Mouse (Mus musculus) liver, embryonic 14.5 days (tissue): ENCODE measurements around the gene Ccdc77. TPM values are rescaled to one million over a fixed set of nuclear protein-coding genes. Genes with fewer than 3 reads are reported as not detected.

Experiments
- ATAC-seq: fragments of 200-750 bp; cut with Nextera tagmentation; 2 replicates; pipeline ENCODE4 v1.8.0; 2017; ENCODE audit warnings: moderate number of reproducible peaks, mild to moderate bottlenecking, moderate library complexity; ENCODE audit not compliant: insufficient read depth
- DNase-seq, 3 experiments: peaks; one replicate each; pipeline ENCODE4 v3.0.0-alpha.2; 2012 to 2013; ENCODE audit warnings: low read depth in 3 of 3, low spot score in 3 of 3
- H3K27ac ChIP-seq: fragments of 300-500 bp; sonication (generic); 2 replicates; pipeline ENCODE4 v1.5.1; 2014; ENCODE audit warnings: moderate library complexity, mild to moderate bottlenecking, control low read depth, inconsistent platforms
- H3K27me3 ChIP-seq: fragments of 300-500 bp; sonication (generic); 2 replicates; pipeline ENCODE4 v1.6.1; 2014; ENCODE audit warnings: mild to moderate bottlenecking, low read length, moderate library complexity; ENCODE audit not compliant: control insufficient read depth, insufficient read depth
- H3K36me3 ChIP-seq: fragments of 300-500 bp; sonication (generic); replicated peaks from 2 replicates; pipeline ENCODE4 v1.6.1; 2014; ENCODE audit warnings: low read depth; ENCODE audit not compliant: control insufficient read depth, insufficient read depth
- H3K4me1 ChIP-seq, 2 experiments: fragments of 200-500 bp in 1 of 2; fragments of 300-500 bp in 1 of 2; sonication (generic) in 1 of 2; replicated peaks; 2 replicates each; pipeline ENCODE4 v1.6.1; 2012 to 2014; ENCODE audit warnings: antibody characterized with exemption in 1 of 2, inconsistent platforms in 1 of 2, low read length in 1 of 2; ENCODE audit not compliant: control insufficient read depth in 2 of 2, insufficient read depth in 2 of 2
- H3K4me2 ChIP-seq: fragments of 300-500 bp; sonication (generic); 2 replicates; pipeline ENCODE4 v1.6.1; 2014; ENCODE audit warnings: low read depth, mild to moderate bottlenecking, control low read depth, moderate library complexity
- H3K4me3 ChIP-seq, 2 experiments: fragments of 200-500 bp in 1 of 2; fragments of 300-500 bp in 1 of 2; sonication (generic) in 1 of 2; 2 replicates each; pipeline ENCODE4 v1.5.1; 2012 to 2014; ENCODE audit warnings: low read depth in 2 of 2, low read length in 2 of 2, mild to moderate bottlenecking in 2 of 2, control low read depth in 1 of 2, inconsistent platforms in 1 of 2, moderate library complexity in 1 of 2; ENCODE audit not compliant: insufficient read depth in 1 of 2
- H3K9ac ChIP-seq: fragments of 300-500 bp; sonication (generic); replicated peaks from 2 replicates; pipeline ENCODE4 v1.6.1; 2014; ENCODE audit warnings: mild to moderate bottlenecking, control low read depth, moderate library complexity
- H3K9me3 ChIP-seq: fragments of 300-500 bp; sonication (generic); 2 replicates; pipeline ENCODE4 v1.6.1; 2016; ENCODE audit warnings: low read length, mixed read lengths; ENCODE audit not compliant: control insufficient read depth
- CTCF ChIP-seq: IDR thresholded peaks from 2 replicates; pipeline ENCODE4 v1.5.1; 2016; ENCODE audit warnings: antibody characterized with exemption, low read depth, control low read depth
- EP300 ChIP-seq: IDR thresholded peaks from 2 replicates; pipeline ENCODE4 v1.6.1; 2016; ENCODE audit warnings: antibody characterized with exemption, low read depth
- WGBS: fragments of 180-500 bp; shearing (Covaris S2); extraction: QIAGEN DNeasy Blood & Tissue Kit; methylation state at CpG from one replicate; pipeline ENCODE4 v1.1.7; 2014; ENCODE audit not compliant: insufficient replicate concordance; 5-methylcytosine and 5-hydroxymethylcytosine counted together
- polyA plus RNA-seq, 2 experiments: library from polyadenylated mRNA; depleted of rRNA in 1 of 2; stranded (reverse) in 1 of 2; unstranded in 1 of 2; fragments of >200 nt; fragmentation: Nextera tagmentation in 1 of 2; extraction: Ambion mirVana in 1 of 2; gene quantifications; 2 replicates each; pipeline versions ENCODE4 v1.2.1 to v1.2.3; 2012 to 2014

Ccdc77 gene
- polyA plus RNA-seq, 2 experiments, result 11.4 to 14.1 TPM

- ATAC-seq (no peak), DNase-seq (no peak)
- Histone ChIP-seq H3K27me3 (no peaks in the 10 kb centered on the region), H3K9me3 (no peaks in the 10 kb centered on the region), H3K4me1 (no peaks in the 10 kb centered on the region), H3K36me3 (no peaks in the 10 kb centered on the region), H3K4me2 (no peak overlapping the region), H3K9ac (no peak overlapping the region), H3K4me3 (no peak overlapping the region), H3K27ac (no peak overlapping the region)
- no peak for TF ChIP-seq EP300
- no peak for TF ChIP-seq CTCF
- WGBS, result 20% methylated on average over 5 of the region's 5 CpGs
Observed at GRCm38 (mm10) chr6:120312443-120312842, 51.7 kb downstream of the Ccdc77 start.

DNA sequence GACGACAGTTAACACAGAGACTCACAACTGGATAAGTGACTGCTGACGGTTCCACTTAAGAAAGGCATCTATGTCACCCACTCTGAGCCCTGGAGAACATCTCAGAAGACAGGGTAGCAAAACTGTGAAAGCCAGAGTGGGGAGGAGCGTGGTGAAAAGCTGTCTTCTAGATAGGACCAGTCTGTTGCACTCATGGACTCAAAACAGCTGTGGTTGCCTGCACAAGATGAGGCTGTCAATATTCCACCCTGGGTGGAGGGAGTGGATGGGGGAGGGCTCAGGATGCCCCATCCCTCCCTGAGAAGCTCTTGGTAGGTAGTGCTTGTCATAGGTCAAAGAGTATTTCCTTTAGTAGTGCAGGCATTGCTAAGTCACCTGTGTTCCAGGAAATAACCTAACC is 54.4 kb downstream of the Ccdc77 start:
- H3K4me2 ChIP-seq, result no peak overlapping the region
- 46% methylated on average over 3 of the region's 3 CpGs for WGBS
- H3K4me3 ChIP-seq, result no peak overlapping the region
- ATAC-seq (no peak), DNase-seq (no peak)
- H3K36me3 ChIP-seq, result no peaks in the 10 kb centered on the region
- H3K9ac ChIP-seq, result no peak overlapping the region
- no peak overlapping the region for H3K27ac ChIP-seq
- no peaks in the 10 kb centered on the region for H3K4me1 ChIP-seq
- TF ChIP-seq CTCF, result no peak
- no peak for TF ChIP-seq EP300
- no peaks in the 10 kb centered on the region for H3K27me3 ChIP-seq
- no peaks in the 10 kb centered on the region for H3K9me3 ChIP-seq

- H3K4me2 ChIP-seq, result no peak overlapping the region
- DNase-seq (no peak), ATAC-seq (no peak)
- WGBS, result 67% methylated on average over 9 of the region's 9 CpGs
- TF ChIP-seq CTCF (no peak), EP300 (no peak)
- no peaks in the 10 kb centered on the region for H3K27me3 ChIP-seq
- no peak overlapping the region for H3K27ac ChIP-seq
- no peak overlapping the region for H3K9ac ChIP-seq
- no peaks in the 10 kb centered on the region for H3K36me3 ChIP-seq
- H3K4me1 ChIP-seq, result no peaks in the 10 kb centered on the region
- H3K4me3 ChIP-seq, result no peak overlapping the region
- H3K9me3 ChIP-seq, result no peaks in the 10 kb centered on the region
Observed at GRCm38 (mm10) chr6:120309338-120309737, 54.8 kb downstream of the Ccdc77 start.

- no peak overlapping the region for H3K4me2 ChIP-seq
- DNase-seq (no peak), ATAC-seq (no peak)
- no peak for TF ChIP-seq CTCF
- TF ChIP-seq EP300, result no peak
- H3K9ac ChIP-seq, result no peak overlapping the region
- H3K36me3 ChIP-seq, result no peaks in the 10 kb centered on the region
- no peaks in the 10 kb centered on the region for H3K4me1 ChIP-seq
- H3K4me3 ChIP-seq, result no peak overlapping the region
- H3K27me3 ChIP-seq, result no peaks in the 10 kb centered on the region; the same call in none of the 2 replicates
- 69% methylated on average over 3 of the region's 3 CpGs for WGBS
- H3K27ac ChIP-seq, result no peak overlapping the region
- H3K9me3 ChIP-seq, result no peaks in the 10 kb centered on the region
Observed at GRCm38 (mm10) chr6:120306859-120307594, 57.1 kb downstream of the Ccdc77 start.

GRCm38 (mm10) chr6:120302755-120303316 is 61.3 kb downstream of the Ccdc77 start:
- Histone ChIP-seq H3K36me3 (no peaks in the 10 kb centered on the region), H3K27ac (no peak overlapping the region), H3K4me1 (no peaks in the 10 kb centered on the region), H3K9ac (no peak overlapping the region), H3K4me2 (no peak overlapping the region), H3K27me3 (no peaks in the 10 kb centered on the region; the same call in none of the 2 replicates), H3K9me3 (no peaks in the 10 kb centered on the region), H3K4me3 (no peak overlapping the region)
- TF ChIP-seq EP300 (no peak), CTCF (no peak; the same call in 1 of the 2 replicates)
- ATAC-seq, result no peak
- 26% methylated on average over 16 of the region's 16 CpGs for WGBS
- DNase-seq, result no peak
